Mouse (Mus musculus): ENCODE measurements around the gene Rnf115.

- no peak for TF ChIP-seq CTCF (IDR thresholded peaks at IDR 0.05; ENCODE audit: control insufficient read depth, insufficient read depth, insufficient read length)
- no peak for TF ChIP-seq MYOD1 (IDR thresholded peaks at IDR 0.05; ENCODE audit: control insufficient read depth, insufficient read length, low read depth)
- TF ChIP-seq CEBPB (IDR thresholded peaks at IDR 0.05; ENCODE audit: low read depth), result no peak
- no peak for TF ChIP-seq MAX (IDR thresholded peaks at IDR 0.05)
- TF ChIP-seq USF1 (IDR thresholded peaks at IDR 0.05; ENCODE audit: low read depth), result no peak
These were observed 86.9 kb downstream of the Rnf115 start for GRCm38 (mm10) chr3:96814342-96814741.
